Mouse (Mus musculus) heart, embryonic 13.5 days (tissue): ENCODE measurements at regions not wholly inside any gene's neighbourhood (a gene's known extent, or its start where the extent isn't known, plus 50 kb on each side); places are given as distances from the start of the nearest gene placed in this dataset.

Experiments used
- ATAC-seq: fragments of 200-750 bp; cut with Nextera tagmentation; 2 replicates; pipeline ENCODE4 v1.8.0; 2017; ENCODE audit warnings: moderate TSS enrichment; ENCODE audit not compliant: insufficient number of reproducible peaks, low FRiP score, low TSS enrichment; ENCODE audit errors: extremely low read depth
- H3K27ac ChIP-seq: fragments of 300-500 bp; sonication (generic); replicated peaks from 2 replicates; pipeline ENCODE4 v1.5.1; 2015; ENCODE audit warnings: moderate library complexity, mild to moderate bottlenecking, inconsistent platforms
- H3K27me3 ChIP-seq: fragments of 300-500 bp; sonication (generic); replicated peaks from 2 replicates; pipeline ENCODE4 v1.6.1; 2015; ENCODE audit warnings: mild to moderate bottlenecking, inconsistent platforms
- H3K36me3 ChIP-seq: fragments of 300-500 bp; sonication (generic); 2 replicates; pipeline ENCODE4 v1.6.1; 2015; ENCODE audit warnings: mild to moderate bottlenecking, inconsistent platforms
- H3K4me1 ChIP-seq: fragments of 300-500 bp; sonication (generic); 2 replicates; pipeline ENCODE4 v1.6.1; 2015; ENCODE audit warnings: inconsistent platforms
- H3K4me2 ChIP-seq: fragments of 300-500 bp; sonication (generic); 2 replicates; pipeline ENCODE4 v1.6.1; 2015; ENCODE audit warnings: inconsistent platforms, mild to moderate bottlenecking, moderate library complexity
- H3K4me3 ChIP-seq: fragments of 300-500 bp; sonication (generic); 2 replicates; pipeline ENCODE4 v1.5.1; 2015; ENCODE audit warnings: moderate library complexity, mild to moderate bottlenecking, inconsistent platforms
- H3K9ac ChIP-seq: fragments of 300-500 bp; sonication (generic); 2 replicates; pipeline ENCODE4 v1.6.1; 2015; ENCODE audit warnings: inconsistent platforms, mild to moderate bottlenecking, moderate library complexity
- H3K9me3 ChIP-seq: fragments of 300-500 bp; sonication (generic); 2 replicates; pipeline ENCODE4 v1.6.1; 2016; ENCODE audit warnings: inconsistent platforms
- WGBS: fragments of 180-500 bp; shearing (Covaris S2); methylation state at CpG from one replicate; pipeline ENCODE4 v1.1.7; 2015; ENCODE audit warnings: mixed read lengths; 5-methylcytosine and 5-hydroxymethylcytosine counted together

DNA sequence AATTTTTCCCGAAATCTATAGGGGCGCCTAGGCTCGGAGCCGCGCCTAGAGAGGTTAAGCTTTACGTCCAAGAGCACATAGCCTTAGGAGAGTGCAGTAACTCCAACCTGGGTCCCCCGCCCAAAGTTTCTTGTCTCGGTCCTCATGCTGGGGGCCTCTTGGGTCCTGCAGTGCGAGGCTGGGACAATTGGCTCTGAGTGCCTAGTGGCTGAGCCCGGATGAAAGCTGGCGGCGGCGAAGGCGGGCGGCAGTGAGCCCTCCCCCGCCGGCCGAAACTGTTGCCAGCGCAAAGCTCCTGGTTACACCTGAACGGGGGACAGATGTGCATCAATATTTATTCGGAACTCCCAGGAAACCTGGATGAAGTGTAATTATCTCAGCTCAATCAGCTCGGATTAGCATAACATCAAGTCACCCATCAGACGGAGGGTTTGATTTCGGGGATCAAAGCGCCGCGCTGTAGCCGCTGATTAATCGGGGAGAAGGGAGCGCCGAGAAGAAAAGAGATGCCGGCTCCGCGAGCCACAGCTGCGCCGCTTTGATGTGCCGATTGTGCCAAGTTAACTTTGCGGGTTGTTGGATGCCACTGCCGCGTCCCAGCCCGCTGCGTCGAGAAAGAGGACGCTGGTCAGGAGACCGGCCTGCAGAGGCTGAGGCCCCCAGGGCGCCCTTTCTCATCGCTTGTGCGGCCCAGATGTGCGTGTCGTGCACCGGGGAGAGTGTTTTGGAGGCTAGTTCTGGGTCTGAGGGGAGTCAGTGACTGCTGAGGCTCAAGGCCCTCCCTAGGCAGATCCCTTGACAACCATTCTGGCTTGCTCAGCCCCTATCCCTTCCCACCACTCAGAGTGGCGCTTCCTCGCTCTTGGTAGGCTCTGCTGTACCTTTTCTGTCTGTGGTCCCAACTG lies 123.7 kb upstream of the 4931429L15Rik start:
- WGBS, result under 1% methylated on average over 53 of the region's 53 CpGs
- H3K27me3 ChIP-seq, result peaks cover 84% of the 10 kb centered on the region
- H3K36me3 ChIP-seq, result no peaks in the 10 kb centered on the region
- peaks cover 15% of the 10 kb centered on the region for H3K4me1 ChIP-seq
- peak overlapping the region; percentile 45 for H3K4me3 ChIP-seq
- peak overlapping the region; percentile 50; the same call in 1 of the 2 replicates for H3K9ac ChIP-seq
- H3K4me2 ChIP-seq, result peak overlapping the region; percentile 69
- no peak for ATAC-seq
- H3K9me3 ChIP-seq, result no peaks in the 10 kb centered on the region
- no peak overlapping the region for H3K27ac ChIP-seq

DNA sequence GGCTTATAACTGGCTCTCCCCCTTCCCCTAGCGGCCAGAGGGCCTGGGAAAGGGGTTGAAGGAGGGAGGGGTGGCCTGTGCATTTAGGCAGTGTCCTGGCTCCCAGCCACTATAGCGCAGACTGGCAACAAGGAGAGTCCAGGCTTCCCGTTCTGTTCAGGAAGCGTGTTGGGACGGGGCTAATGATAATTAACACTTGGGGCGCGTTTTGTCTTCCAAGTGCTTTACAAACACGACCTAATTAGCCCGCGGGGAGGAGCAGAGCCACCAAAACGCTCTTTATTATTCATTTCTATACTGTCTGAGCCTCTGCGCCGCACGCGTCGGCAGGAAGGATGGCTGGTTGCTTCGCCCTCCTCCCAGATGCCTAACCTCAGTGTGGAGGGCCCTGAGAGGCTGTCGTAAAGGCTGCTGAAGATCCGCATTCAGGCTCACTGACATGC lies 123.0 kb upstream of the 4931429L15Rik start:
- Histone ChIP-seq H3K27ac (no peak overlapping the region), H3K4me1 (peaks cover 15% of the 10 kb centered on the region), H3K4me2 (peak overlapping the region; percentile 69), H3K27me3 (peaks cover 91% of the 10 kb centered on the region), H3K4me3 (peak overlapping the region; percentile 45), H3K9ac (0 out of 2 replicates have a peak overlapping the region, but pooled peaks have one; percentile 50), H3K9me3 (no peaks in the 10 kb centered on the region), H3K36me3 (no peaks in the 10 kb centered on the region)
- WGBS, result 2% methylated on average over 19 of the region's 19 CpGs
- no peak for ATAC-seq

DNA sequence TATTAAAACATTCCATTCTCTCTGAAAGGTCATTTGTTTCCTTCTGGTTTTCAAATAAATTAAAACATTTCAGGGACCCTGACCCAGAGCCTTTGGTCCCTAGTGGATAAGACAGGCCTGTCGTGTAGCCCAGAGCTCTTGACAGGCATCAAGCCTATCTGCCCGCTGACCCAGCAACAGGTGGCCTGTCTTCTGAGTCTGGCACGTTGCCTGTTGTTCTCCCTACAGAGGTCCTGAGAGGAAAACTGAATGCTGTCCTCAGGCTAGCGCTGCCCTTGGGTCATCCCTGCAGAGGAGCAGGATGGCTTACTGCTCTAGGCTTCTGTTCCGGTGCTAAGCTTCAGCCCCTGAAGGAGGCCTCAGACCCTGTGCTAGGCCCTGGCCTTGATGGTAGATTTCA lies 120.4 kb upstream of the 4931429L15Rik start:
- 45% methylated on average over 5 of the region's 5 CpGs for WGBS
- H3K27me3 ChIP-seq, result peaks cover 70% of the 10 kb centered on the region
- H3K27ac ChIP-seq, result no peak overlapping the region
- no peak overlapping the region for H3K4me2 ChIP-seq
- ATAC-seq, result no peak
- peaks cover 15% of the 10 kb centered on the region for H3K4me1 ChIP-seq
- H3K36me3 ChIP-seq, result no peaks in the 10 kb centered on the region
- no peak overlapping the region for H3K9ac ChIP-seq
- peaks cover 7% of the 10 kb centered on the region for H3K9me3 ChIP-seq
- H3K4me3 ChIP-seq, result no peak overlapping the region

DNA sequence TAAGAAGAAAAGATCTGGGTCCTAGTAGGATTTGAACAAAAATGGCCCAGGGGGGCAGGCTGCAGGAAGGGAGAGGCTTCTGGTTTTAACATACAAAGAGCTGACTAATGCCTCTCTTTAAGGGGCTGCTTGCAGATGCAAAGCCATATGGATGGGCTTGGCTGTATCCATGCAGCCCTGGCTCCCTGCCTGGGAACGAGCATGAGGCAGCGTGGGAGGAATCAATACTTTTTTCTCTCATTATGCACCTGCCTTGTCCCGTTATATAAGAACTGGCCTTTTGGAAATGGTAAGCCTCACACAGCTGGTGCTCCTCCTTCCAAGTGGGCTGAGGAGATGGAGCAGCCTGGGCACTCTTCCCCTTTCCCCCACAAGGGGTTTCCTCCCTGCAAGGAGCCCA lies 114.9 kb upstream of the 4931429L15Rik start:
- ATAC-seq, result no peak
- Histone ChIP-seq H3K27ac (no peak overlapping the region), H3K9me3 (peaks cover 14% of the 10 kb centered on the region), H3K4me1 (no peaks in the 10 kb centered on the region), H3K9ac (no peak overlapping the region), H3K36me3 (no peaks in the 10 kb centered on the region), H3K4me2 (no peak overlapping the region), H3K27me3 (peaks cover 50% of the 10 kb centered on the region), H3K4me3 (no peak overlapping the region)
- WGBS, result 86% methylated on average over 3 of the region's 3 CpGs

DNA sequence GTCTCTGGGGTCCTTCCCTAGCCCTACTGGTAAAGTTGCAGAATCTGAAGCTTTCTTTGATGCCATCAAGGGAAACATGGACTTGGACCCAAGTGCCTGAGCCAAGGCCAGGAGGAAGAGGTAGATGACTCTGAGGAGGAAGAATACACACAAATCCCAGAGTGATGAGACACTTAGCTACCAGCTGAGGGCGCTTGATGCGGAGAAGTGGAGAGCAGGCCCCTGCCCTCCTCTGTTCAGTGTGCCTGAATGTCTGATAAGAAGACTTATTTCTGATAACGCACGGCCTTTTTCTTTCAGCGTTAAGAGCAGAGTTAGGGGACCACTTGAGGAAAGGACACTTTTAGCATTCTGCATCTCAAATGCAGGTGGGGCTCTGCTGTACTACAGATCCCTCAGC lies 113.9 kb upstream of the 4931429L15Rik start:
- no peak overlapping the region for H3K9ac ChIP-seq
- H3K4me1 ChIP-seq, result no peaks in the 10 kb centered on the region
- peaks cover 14% of the 10 kb centered on the region for H3K9me3 ChIP-seq
- no peaks in the 10 kb centered on the region for H3K36me3 ChIP-seq
- no peak overlapping the region for H3K27ac ChIP-seq
- no peak overlapping the region for H3K4me2 ChIP-seq
- WGBS, result 33% methylated on average over 5 of the region's 5 CpGs
- H3K4me3 ChIP-seq, result no peak overlapping the region
- peaks cover 48% of the 10 kb centered on the region for H3K27me3 ChIP-seq
- no peak for ATAC-seq

DNA sequence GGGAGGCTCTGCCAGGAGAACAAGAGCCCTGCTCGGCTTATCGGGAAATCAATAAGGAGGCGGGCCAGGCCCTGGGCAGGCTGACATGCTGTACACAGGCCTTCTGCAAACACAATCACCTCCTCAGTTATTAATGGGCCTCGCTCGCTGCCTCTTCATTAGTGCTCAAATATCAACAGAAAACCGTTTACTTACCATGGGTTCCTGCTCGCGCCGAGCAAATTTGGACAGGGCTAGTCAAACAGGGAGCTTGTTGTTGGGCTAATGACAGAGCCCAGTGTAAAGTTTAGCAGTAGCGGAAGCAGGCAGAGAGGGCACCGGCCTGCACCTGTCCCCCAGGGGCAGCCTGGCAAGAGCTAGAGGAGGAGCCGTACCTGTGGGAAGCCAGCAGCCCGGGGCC lies 111.3 kb upstream of the 4931429L15Rik start:
- no peak for ATAC-seq
- H3K4me3 ChIP-seq, result no peak overlapping the region
- no peak overlapping the region for H3K9ac ChIP-seq
- no peaks in the 10 kb centered on the region for H3K36me3 ChIP-seq
- no peaks in the 10 kb centered on the region for H3K4me1 ChIP-seq
- peaks cover 14% of the 10 kb centered on the region for H3K9me3 ChIP-seq
- WGBS, result 76% methylated on average over 13 of the region's 13 CpGs
- H3K27me3 ChIP-seq, result peaks cover 60% of the 10 kb centered on the region
- no peak overlapping the region for H3K27ac ChIP-seq
- no peak overlapping the region for H3K4me2 ChIP-seq

DNA sequence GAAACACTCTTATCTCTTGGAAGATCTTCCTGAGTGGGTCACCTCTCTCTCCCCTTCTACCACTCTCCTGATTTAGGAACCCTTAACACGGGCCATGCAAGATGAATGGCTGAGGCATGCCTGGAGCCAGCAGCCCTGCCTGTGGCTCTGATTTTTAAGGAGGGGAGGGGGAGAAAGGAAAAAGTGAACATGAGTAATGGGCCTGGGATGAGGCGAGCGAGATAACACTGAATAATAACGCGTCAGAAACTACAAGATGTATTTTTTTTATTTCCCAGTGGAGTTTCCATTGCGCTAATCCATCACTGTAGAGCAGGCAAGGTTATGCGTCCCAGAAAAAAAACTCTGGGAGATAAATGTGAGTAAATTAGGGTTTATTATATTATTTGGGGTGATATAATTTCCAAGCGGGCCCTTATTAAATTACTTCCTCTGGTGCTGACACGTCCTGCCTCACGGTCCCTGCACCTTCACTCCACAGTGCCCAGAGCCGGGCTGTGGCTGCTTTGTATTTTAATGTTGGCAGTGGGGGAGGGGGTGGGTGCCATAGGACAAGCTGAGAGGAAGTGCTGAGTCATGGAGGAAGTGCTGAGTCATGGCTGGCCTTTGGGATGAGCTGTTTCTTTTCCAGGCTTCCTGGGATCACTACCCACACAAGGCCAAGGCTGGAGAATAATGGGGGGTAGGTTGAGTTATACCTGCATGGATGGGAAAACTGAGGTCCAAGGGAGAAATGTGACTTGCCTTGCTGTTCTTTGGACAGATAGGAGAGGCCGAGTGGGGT lies 103.6 kb upstream of the 4931429L15Rik start:
- no peak overlapping the region for H3K9ac ChIP-seq
- H3K4me3 ChIP-seq, result no peak overlapping the region
- no peak overlapping the region for H3K27ac ChIP-seq
- 56% methylated on average over 12 of the region's 12 CpGs for WGBS
- no peak overlapping the region for H3K4me2 ChIP-seq
- H3K27me3 ChIP-seq, result peaks cover 70% of the 10 kb centered on the region
- 0 out of 2 replicates have a peak, but pooled peaks cover 3% of the 10 kb centered on the region for H3K4me1 ChIP-seq
- H3K36me3 ChIP-seq, result no peaks in the 10 kb centered on the region
- no peak for ATAC-seq
- H3K9me3 ChIP-seq, result no peaks in the 10 kb centered on the region

DNA sequence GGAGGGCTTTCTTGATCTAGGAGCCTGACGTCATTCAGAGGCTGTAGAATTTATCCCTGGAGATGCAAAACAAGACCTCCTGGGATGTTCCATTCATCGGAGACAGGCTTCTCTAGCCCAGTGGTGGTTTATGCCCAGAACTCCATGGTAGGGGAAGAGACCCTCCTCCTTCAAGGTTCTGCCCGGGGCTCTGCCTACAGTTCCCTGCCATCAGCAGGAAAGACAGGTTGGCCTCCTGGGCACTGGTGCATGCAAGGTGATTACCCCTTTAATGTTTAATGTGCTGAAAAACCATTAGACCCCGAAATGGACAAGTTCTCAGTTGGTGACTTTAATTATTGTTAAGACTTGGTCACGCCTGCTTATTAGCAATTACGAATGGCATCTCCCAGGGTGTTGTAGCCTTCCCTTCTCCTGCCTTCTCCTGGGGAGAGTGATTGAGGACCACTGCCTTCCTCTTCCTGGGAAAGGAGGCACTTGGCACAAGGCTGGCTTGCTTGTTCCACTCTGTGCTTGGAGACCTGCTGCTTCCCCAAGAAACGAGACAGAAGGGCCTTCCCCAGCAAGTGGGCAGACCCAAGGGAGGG lies 102.0 kb upstream of the 4931429L15Rik start:
- no peak for ATAC-seq

DNA sequence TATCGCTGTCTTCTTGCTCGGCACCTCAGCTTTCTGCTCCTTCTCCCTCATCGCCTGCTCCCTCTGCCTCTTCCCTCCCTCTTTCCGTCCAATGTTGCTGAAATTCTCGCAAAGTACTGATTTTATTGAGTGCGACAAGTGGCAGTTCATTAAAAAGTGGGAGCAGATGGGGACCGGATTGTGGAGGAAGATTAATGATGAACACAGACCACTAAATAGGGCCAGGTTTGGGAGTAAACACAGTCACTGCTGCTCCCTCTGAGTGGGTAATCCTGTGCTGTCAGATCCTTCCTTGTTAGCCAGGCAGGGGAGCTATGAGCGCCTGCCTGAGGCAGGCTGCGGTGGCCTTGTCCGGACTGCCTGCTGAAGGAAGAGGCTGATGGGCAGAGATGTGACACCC lies 91.9 kb upstream of the 4931429L15Rik start:
- H3K4me3 ChIP-seq, result no peak overlapping the region
- H3K9me3 ChIP-seq, result peaks cover 9% of the 10 kb centered on the region; the same call in 1 of the 2 replicates
- no peak overlapping the region for H3K27ac ChIP-seq
- no peak overlapping the region for H3K9ac ChIP-seq
- whole genome bisulfite sequencing, result 75% methylated on average over 10 of the region's 10 CpGs
- H3K27me3 ChIP-seq, result peaks cover 28% of the 10 kb centered on the region
- ATAC-seq, result no peak
- H3K4me2 ChIP-seq, result no peak overlapping the region
- no peaks in the 10 kb centered on the region for H3K36me3 ChIP-seq
- no peaks in the 10 kb centered on the region for H3K4me1 ChIP-seq

More for the DNA sequence above, 102.0 kb upstream of the 4931429L15Rik start:
- Histone ChIP-seq H3K4me2 (no peak overlapping the region), H3K9me3 (no peaks in the 10 kb centered on the region), H3K9ac (no peak overlapping the region), H3K4me1 (0 out of 2 replicates have a peak, but pooled peaks cover 3% of the 10 kb centered on the region), H3K36me3 (no peaks in the 10 kb centered on the region), H3K27me3 (peaks cover 65% of the 10 kb centered on the region), H3K4me3 (no peak overlapping the region), H3K27ac (no peak overlapping the region)
- WGBS, result 51% methylated on average over 7 of the region's 7 CpGs

DNA sequence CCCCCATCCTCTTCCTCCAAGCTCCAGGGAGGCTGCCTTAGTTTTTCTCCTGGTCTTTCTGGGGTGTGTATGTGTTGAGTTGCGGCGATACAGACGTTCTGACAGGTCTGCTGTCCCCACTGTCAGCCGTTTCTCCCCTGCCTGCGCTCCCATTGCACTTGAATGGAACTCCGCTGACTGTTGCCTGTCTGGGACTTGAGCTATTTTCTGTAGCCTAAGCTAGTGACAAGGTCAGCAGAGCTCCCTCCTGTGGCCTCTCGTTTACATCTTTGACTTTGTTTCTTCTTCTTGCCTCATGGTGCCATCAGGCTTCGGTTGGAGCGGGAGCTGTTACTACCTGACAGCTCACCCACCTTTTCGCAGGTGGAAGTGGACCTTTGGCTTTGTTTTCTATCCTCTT lies 89.0 kb upstream of the 4931429L15Rik start:
- 62% methylated on average over 10 of the region's 10 CpGs for WGBS

DNA sequence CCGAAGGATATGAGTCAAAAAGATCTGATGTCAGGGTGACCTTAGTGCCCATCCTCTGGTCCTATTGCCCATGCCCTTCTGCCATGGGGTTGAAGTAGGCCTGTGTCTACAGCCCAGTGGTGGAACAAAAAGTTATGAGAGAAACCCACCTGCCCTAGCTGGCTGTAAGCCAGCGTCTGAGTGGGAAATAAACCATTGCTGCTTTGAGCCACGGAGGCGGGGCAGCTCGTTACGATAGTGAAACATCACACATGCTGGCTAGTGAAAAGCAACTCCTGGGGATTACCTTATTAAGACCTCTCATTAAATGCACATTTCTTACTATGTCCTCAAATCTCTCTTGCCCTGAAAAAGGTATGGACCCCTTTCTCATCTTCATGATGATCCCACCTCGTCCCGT lies 86.8 kb upstream of the 4931429L15Rik start:
- Histone ChIP-seq H3K27me3 (peaks cover 17% of the 10 kb centered on the region; the same call in 1 of the 2 replicates), H3K9me3 (no peaks in the 10 kb centered on the region), H3K4me3 (no peak overlapping the region), H3K4me1 (no peaks in the 10 kb centered on the region), H3K27ac (no peak overlapping the region), H3K4me2 (no peak overlapping the region), H3K9ac (no peak overlapping the region), H3K36me3 (no peaks in the 10 kb centered on the region)
- ATAC-seq, result no peak
- 76% methylated on average over 8 of the region's 8 CpGs for WGBS

More for the DNA sequence above, 89.0 kb upstream of the 4931429L15Rik start:
- Histone ChIP-seq H3K4me1 (no peaks in the 10 kb centered on the region), H3K27me3 (peaks cover 21% of the 10 kb centered on the region), H3K9me3 (peaks cover 9% of the 10 kb centered on the region; the same call in 1 of the 2 replicates), H3K9ac (no peak overlapping the region), H3K27ac (no peak overlapping the region), H3K4me3 (no peak overlapping the region), H3K36me3 (no peaks in the 10 kb centered on the region), H3K4me2 (no peak overlapping the region)
- no peak for ATAC-seq
